Mouse (Mus musculus) left cerebral cortex, postnatal 10 days (tissue): ENCODE measurements around the gene Eif4e. TPM values are rescaled to one million over a fixed set of nuclear protein-coding genes. Genes with fewer than 3 reads are reported as not detected.

Experiments used
- DNase-seq, 2 experiments: peaks; one replicate each; pipeline ENCODE4 v3.0.0; 2021 to 2022; ENCODE audit warnings: low spot score in 2 of 2, mixed read lengths in 1 of 2; ENCODE audit errors: extremely low spot score in 1 of 2
- intact Hi-C: fragments of 180-260 bp; cut with DNase I; formaldehyde crosslinking; loops from one replicate; pipeline ENCODE4 v1.15.1; 2025
- total RNA-seq, 2 experiments: library from RNA; stranded (reverse); gene quantifications; 2 replicates each; pipeline ENCODE4 v1.2.3; 2021

Eif4e gene
- total RNA-seq, 2 experiments from 2014 or later = 170 to 172 TPM

DNA sequence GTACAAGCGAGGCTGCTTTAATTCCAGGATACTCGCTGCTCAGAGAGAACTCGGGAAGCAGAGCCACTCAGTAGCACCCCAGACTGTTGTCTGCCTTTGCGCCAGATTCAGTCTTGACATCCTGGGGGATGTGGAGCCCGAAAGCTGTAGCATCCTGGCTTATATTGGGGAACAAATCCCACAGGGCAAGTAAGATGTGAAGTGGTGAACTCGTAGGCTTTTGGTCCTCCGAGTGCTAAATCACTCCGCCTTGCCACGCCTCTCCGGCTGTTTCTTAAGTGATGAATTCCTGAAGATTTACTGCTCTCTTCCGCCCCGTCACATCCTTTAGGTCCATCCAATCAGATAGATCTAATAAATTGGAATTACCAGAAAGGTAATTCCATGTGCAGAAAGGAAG is 12.7 kb upstream of the Eif4e start:
- no peak for DNase-seq
- intact Hi-C loops = no loop called here

DNA sequence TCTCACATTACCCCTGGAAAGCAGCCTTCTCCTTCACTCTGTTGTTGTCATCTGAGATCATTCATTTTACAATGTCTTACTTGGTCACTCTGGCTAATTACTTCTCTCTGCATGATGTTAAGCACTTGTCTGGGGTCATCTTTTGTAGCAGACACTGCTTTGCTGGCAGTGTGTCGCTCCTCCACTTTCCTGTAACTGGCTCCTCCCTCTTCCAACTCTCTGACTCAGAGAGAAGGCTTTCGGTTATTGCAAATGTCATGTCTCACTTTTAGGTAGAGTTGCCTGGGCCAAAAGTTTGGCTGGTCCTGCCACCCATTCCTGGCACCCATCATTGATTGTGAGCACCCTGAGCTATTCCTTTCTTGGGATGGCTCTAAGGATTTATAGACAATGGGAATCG is 11.2 kb upstream of the Eif4e start:
- no peak for DNase-seq
- intact Hi-C loops = no loop called here

DNA sequence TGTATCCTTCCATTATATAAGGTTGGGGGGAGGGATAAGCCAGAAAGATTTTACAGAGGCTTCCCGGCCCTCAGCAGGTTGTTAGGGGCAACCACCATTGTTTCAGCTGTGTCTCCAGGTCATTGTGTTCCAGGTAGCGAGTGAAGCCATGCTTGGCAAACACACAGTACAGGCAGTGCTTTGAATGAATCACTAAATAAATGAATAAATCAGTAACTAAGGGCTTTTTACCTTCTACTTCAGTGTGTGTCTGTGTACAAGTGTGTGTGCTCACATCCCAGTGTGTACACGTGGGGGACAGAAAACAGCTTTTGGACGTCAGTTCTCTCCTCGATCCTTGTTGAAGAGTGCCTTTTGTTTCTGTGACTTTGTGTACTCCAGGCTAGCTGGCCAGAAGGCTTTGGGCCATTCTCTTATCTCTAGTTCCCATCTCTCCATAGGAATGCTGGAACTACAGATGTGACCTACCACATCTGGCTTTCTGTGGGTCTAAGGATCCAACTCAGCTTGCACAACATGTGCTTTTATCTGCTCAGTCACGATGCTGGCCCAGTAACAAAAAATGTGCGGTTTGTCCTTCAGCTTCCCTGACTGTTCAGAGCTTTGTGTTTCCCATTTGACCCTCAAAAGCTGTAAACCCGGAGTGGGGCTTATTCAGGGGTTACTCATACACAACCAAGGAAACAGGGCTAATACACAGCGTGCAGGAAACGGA is 10.2 kb upstream of the Eif4e start:
- DNase-seq = no peak
- intact Hi-C loops = no loop called here

DNA sequence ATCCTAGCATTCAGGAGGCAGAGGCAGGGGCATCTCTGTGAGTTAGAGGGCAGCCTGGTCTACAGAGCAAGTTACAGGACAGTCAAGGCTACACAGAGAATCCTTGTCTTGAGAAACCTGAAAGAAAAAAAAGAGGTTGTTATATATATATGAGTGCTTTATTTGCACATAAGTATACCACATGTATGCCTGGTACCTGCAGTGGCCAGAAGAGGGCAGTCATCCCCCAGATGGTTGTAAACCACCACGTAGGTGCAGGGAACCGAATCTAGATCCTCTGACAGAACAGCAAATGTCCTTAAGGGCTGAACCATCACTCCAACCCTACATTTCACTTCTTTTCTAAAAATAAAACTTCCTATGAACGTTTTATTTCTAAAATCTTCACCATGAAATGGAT is 8.1 kb upstream of the Eif4e start:
- DNase-seq = no peak
- intact Hi-C loops = no loop called here

DNA sequence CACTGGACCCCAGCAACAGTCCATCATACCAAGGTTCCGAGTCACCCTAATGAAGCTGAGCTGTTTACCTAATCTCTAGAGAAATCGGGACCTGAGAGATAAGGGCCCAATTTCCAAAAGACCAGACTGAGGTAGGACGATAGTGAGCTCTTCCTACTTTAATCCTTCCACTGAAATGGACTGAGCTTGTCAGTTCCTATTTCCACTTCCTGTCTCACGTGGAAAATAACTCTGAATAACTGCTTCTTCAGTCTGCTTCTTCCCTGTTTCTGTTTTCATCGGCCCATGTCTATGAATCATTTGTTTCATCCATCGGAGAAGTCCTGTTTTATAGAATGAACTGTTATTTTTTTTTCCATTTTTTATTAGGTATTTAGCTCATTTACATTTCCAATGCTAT is 6.8 kb upstream of the Eif4e start:
- no peak for DNase-seq
- intact Hi-C loops = no loop called here

DNA sequence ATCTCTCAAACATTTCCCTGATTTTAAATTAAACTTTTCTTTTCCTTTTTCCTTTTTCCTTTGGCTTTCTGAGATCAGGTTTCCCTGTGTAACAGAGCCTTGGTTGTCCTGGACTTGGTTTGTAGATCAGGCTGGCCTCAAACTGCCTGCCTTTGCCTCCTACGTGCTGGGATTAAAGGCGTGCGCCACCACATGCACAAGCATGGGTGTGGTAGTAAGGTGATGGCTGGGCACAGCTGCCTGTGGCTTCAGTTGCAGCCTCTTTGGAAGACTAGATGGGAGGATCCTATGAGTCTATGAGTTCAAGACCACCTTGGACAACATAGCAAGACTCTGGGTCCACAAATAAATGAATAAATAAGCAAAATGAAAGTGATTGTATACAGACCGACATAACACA is 2.0 kb upstream of the Eif4e start:
- intact Hi-C loops = no loop called here
- no peak for DNase-seq

DNA sequence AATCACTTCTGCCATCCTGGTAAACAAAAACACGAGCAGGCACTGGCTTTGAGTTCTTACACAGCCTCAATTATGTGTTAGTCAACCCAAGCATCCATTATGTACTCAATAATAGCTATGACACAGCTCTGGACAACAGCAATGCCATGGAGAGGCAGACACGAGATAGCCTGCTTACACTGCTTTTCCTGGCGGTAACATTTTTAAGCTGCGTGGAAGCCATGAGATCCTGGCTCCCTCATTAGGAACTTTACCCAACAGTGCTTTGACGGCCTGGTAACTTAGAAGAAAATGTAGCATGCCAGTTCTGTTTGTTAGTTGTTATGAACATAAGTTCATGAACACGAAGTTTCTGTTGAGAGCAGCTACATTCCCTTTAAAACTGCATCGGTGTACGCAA is 485 bp upstream of the Eif4e start:
- DNase-seq = no peak
- intact Hi-C loops = no loop called here

DNA sequence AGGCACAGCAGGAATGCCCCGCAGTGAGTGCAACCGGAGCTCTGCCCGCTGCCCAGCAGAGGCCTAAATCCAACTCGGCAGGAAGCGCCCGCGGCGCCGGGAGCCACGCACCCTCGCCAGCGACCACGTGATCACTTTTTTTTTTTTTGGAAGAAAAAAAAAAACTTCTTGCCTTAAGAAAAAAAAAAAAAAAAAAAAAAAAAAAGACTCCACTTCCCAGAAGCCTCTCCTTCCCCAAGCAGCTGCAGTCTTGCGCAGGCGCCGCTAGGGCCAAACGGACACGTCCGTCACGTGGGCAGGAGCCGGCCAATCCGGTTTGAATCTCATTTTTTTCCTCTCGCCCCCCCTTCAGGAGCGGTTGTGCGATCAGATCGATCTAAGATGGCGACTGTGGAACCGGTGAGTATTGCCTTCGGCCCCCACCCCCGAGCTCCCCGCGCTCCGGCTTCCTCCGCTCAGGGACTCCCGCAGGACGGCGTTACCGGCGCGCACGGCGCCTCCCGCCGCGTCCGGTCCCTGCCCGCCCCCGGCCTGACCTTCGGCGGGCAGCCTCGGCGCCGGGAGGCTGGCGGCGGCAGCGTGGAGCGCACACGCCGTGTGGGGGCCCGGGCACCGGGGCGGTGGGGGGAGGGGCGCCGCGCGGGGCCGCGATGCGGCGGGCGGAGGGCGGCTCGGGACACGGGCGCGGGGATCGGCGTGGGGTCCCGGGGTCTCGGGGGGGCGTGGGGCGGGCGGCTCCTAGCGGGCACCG is 1.1 kb downstream of the Eif4e start:
- intact Hi-C loops = no loop called here
- DNase-seq = peak; percentile 99

DNA sequence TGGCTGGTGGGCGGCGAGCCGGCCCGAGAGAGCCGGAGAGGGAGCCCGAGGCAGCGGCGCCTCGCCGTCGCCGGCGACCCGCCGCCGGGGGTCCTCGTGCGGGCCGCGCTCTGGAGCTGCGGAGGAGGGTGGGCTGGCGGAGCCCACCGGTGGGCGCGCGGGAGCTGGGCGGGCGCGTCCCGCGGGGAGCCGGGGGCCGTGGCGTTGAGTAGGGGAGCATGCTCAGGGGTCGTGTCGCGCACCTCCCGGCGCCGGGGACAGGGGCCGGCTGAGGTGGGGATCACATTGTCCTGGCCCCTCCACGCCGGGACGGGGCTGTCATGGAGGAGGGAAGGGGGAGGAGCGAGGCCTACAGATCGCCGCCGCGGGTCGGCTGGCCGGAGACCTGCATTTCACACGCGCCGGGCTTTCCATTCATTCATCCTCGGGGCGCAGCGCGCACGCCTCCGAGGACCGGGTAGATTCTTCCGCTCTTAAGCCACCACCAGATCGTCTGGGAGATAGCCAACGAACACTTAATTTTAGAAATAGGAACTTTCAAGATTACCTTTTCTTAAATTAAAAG is 1.8 kb downstream of the Eif4e start:
- DNase-seq = peak; percentile 36 to 81
- intact Hi-C loops = no loop called here

DNA sequence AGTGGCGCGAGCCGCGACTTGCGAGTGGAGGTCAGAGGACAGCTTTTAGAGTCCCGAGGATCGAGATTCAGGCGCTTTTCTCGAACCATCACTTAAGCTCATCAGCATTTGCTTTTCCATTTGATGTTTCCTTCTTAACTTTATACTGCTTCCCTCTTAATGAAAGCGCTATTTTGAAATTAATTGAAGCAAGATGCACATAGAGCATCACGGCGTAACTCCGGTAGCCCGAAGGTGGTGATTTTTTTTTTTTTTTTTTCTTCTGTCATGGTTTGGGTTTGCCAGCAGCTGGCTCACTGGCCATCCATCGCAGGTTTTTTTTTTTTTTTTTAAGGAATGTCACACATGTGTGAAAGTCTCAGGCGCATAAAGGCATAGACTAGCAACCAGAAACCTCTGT is 2.3 kb downstream of the Eif4e start:
- no peak for DNase-seq
- intact Hi-C loops = no loop called here

DNA sequence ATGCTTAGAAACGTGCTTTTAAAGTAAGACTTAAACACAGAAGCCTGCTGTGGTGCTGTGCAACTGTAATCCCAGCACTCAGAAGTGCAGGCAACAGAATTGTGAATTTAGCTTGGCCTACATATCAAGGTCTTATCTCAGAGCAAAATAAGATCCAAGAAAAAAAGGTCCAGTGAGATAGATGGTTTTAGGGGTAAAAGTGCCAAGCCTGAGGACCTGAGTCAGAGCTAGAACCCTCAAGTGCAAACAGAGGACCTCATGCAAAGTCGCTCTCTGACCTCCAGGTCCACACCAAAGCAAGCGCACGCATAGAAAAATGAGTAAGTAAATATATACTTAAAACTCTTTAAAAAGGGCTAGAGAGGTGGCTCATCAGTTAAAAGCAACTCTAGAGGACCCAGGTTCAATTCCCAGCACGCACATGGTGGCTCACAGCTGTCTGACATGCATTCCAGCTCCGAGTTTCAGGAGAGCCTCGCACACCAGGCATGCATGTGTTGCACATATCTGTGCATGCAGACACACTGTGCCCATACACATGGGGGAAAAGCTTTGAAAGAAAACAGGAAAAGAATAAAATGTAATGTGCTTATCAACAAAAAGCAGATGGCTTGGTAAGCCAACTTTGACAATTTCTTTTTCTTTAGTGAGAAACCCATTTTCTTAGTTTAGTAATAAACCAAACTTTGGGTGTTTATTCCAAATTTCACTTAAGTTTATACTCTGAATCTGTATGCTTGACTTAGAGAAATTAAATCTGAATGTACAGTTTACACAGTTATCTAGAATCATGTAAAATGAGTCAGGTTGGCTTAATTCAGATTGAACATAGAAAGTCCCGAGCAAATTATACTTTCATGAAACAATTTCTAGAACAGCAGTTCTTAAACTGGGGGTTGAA is 4.8 kb downstream of the Eif4e start:
- no peak for DNase-seq
- intact Hi-C loops = no loop called here

DNA sequence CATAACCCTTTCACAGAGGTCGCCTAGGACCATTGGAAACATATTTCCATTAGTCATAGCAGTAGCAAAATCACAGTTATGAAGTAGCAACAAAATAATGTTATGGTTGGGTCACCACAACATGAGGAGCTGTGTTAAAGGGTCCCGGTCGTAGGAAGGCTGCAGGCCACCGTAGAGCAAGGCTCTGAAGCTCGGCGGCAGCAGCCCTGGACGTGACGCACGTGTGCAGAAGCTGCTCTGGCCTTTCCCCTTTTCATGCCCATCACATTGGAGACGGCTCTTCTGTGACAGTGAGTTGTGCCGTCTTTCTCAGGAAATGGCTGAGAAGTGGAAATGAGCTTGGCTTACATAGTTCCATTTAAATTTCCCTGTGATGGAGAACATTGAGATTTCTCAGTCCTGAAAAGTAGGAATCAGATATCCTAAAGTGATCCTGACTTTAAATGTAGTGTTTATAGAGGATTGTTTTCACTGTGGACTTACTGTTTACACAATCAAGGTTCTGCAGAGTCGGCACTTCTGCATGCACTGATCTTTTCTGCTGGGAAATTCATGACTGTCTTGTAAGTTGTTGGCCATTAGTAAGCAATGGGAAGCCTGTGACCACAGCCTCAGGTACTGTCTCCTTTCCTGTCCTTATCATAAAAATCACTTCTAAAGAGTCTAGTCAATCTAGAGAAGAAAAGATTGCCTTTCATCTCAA is 5.7 kb downstream of the Eif4e start:
- no peak for DNase-seq
- intact Hi-C loops = no loop called here

DNA sequence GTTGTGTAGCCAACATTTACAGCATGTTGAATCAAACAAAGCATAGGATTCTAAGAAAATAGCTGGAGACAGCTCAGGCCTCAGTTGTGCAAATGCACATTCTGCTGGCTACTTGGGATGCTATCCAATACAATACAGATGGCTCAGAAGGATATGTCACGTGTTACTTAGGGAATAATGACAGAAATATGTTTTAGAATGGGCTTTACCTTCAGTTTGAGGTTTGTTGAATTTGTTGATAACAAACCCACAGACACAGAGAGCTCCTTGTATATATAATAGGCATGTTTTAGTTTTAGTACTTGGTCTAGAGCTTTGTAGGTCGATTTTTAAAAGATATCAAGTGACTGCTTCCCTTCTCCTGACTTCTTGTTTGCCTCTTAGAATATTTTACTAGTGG is 6.8 kb downstream of the Eif4e start:
- no peak for DNase-seq
- intact Hi-C loops = no loop called here

DNA sequence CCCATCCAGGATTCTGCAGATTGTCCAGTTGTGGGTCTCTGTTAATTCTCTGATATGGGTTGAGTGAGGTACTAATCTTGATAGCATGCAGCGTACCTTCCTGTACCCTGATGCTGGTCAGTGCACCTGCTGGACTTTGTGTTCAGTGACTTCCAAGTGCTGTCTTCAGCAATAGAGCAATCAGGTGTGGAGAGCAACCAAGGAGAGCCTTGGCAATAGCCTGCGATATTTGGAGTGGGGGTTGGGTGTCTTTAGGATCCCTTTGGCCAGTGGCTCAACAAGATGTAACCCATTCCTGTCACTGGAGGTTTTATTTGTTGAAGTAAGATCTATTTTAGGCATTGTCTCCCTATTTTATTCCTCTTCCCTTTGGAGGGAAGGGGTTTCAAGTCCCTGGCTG is 10.1 kb downstream of the Eif4e start:
- intact Hi-C loops = no loop called here
- no peak for DNase-seq

DNA sequence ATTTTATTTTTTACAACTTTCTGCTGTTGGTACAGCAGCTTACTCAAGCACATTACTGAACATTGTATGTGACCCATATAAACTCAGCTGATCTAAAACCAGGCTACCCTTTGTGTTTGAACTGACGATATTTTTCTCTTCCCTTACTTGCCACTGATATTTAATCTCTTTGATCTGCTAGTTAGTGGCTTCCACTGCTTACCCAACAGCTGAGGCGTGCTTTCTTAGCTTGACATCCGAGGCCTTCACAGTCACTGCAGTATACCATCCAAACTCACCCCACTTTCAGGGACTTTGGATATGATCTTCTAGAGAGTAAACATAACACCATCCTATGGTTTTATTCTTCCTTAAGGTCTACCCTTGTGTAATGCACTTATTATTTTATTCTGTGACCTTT is 16.6 kb downstream of the Eif4e start:
- intact Hi-C loops = no loop called here
- no peak for DNase-seq

DNA sequence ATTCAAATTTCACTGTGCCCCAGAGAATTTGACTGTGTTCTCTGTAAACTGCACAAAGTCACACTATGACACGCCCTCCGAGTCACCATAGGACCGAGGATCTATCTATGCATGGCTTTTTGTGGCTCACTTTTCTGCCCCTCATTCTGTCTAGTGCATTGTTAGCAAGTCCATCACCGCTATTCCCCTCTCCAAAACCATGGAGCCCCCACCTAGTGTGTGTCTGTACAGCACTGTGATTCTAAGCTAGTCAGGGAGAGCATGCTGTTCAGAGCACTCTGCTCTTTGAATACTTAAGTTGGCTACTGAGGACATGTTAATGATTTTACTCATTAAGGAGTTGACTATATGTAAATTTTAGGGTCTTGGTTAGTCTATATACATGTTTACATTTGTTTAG is 18.1 kb downstream of the Eif4e start:
- intact Hi-C loops = no loop called here
- DNase-seq = no peak

DNA sequence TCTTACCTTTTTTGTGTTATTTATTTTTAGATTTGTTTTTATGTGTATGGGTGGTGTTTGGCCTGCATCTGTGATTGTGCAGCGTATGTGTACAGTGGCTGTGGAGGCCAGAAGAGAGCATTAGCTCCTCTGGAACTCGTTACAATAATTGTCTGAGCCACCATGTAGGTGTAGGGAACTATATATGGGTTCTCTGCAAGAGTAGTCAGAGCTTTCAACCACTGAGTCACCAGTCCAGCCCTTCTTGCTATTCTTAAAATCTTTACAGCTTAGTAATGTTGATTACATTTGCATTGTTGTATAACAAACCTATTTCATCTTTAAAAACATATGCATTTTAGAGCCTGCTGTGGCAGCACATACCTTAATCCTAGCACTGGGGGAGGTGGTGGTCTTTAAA is 20.7 kb downstream of the Eif4e start:
- intact Hi-C loops = no loop called here

DNA sequence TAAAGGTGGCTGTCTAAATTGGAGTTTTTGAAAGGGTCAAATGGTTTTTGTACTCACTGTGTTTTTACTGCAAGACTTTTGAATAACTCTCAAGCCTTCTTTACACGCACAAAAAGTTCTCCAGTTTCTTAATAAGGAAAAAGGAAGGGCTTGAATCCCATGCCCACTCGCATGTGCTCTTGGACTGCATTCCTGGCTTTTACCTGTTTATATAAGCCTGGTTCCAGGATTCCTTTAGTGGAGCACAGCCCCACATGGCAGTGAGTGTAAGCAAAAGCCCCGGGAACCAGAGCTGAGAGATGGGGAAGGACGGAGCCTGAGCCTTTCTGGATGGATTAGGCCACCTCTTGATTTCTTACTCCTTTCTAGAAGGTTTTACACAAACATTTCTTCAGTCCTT is 23.1 kb downstream of the Eif4e start:
- DNase-seq = no peak
- intact Hi-C loops = no loop called here

More for the DNA sequence above, 20.7 kb downstream of the Eif4e start:
- no peak for DNase-seq
